Mouse (Mus musculus) ovary, adult 10 weeks (tissue): ENCODE results near the gene Pycr2. TPM values are rescaled to one million over a fixed set of nuclear protein-coding genes. Genes with fewer than 3 reads are reported as not detected.

Source experiments
- polyA plus RNA-seq: library from polyadenylated mRNA; stranded (reverse); fragments of 350-450 nt; fragmentation: Illumina TruSeq; extraction: RNeasy Lipid Tissue Mini Kit (QIAGEN cat#74804); gene quantifications from one replicate; pipeline ENCODE4 v1.2.3, GENCODE M21; 2014

Gene Pycr2
- polyA plus RNA-seq = 0.71 TPM

DNA sequence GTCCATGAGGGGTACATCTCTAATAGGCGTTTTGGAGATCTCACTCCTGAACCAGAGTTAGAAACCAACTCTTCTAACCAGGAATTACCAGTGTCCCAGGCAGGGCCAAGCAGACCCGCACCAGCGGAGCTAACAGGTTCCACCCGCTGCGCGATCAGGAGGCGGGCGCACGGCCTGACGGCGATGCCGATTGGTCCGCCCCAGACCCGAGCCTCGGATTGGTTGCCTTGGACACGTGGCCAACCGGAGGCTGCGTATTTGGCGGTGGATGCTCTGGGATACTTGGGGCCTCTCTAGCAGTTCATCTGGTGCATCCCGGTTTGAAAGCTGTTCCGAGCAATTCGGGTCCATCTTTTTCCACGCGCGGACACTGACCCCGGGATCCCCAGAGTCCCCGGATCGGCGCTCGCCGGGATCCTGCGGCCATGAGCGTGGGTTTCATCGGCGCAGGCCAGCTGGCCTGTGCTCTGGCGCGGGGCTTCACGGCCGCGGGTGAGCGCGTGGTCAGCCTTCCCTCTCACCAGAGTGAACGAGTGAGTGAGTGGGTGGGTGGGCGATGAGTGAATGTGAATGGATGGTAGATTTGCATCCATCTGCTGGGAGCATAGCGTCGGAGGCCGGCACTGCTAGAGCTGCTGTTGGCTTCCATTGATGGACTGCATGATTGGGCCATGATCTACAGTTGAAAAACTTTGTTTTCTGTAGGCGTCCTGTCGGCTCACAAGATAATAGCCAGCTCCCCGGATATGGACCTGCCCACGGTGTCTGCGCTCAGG, at the start of gene Pycr2:
Gene Pycr2, plus strand, starts transcription at position 255 of the 776 bp plus-strand sequence.

DNA sequence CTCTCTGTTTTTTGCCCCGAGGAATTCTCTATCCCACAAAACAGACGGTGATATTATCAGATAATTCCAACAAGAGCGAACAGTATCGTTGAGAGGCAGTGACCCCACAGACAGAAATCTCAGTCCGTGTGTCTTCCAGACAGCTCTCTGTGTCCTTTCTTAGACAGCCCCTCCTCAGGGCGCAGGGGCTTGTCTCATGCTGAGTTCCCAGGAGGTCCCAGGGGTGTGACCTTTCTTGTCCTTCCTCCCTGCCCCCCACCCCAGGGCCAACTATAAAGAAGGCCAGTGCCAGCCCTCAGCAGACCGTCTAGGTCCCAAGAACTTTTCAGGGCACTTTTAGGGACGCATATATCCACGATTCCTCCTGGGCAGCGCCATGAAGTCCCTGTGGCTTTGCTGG, 11.3 kb upstream of the Pycr2 start, which contains the start of gene Lefty2:
Gene Lefty2, plus strand, starts transcription at position 301 of the 400 bp plus-strand sequence.

DNA sequence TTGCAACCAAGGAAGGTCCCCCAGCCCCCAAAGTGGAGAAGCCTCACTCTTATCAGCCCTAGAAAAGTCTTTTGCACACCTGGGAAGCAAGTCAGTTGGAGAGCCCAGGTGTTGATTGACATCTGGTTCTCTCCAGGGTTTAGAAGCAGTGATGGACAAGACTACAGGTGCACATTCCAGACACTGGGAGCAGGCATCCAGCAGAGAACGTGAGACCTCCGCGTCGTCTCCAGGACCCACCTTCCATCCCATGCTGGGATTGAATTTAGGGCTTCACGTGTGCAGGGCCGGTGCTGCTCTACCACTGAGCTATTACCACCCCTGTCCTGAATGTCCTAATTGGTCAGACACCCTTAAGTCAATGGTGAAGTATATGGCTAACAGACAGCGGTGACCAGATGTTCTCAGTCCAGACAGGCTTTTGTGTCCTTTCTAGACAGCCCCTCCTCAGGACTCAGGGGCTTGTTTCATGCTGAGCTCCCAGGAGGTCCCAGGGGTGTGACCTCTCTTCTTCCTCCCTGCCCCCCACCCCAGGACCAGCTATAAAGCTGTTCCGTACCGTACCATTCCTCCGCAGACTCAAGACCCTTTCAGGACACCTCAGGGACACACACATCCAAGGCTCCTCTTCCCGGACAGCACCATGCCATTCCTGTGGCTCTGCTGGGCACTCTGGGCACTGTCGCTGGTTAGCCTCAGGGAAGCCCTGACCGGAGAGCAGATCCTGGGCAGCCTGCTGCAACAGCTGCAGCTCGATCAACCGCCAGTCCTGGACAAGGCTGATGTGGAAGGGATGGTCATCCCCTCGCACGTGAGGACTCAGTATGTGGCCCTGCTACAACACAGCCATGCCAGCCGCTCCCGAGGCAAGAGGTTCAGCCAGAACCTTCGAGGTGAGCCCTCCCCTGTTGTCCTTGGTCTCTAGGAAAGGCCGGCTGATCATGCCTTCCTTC, 30.6 kb downstream of the Pycr2 start, which contains the start of gene Lefty1:
Gene Lefty1, plus strand, starts transcription at position 556 of the 953 bp plus-strand sequence.

DNA sequence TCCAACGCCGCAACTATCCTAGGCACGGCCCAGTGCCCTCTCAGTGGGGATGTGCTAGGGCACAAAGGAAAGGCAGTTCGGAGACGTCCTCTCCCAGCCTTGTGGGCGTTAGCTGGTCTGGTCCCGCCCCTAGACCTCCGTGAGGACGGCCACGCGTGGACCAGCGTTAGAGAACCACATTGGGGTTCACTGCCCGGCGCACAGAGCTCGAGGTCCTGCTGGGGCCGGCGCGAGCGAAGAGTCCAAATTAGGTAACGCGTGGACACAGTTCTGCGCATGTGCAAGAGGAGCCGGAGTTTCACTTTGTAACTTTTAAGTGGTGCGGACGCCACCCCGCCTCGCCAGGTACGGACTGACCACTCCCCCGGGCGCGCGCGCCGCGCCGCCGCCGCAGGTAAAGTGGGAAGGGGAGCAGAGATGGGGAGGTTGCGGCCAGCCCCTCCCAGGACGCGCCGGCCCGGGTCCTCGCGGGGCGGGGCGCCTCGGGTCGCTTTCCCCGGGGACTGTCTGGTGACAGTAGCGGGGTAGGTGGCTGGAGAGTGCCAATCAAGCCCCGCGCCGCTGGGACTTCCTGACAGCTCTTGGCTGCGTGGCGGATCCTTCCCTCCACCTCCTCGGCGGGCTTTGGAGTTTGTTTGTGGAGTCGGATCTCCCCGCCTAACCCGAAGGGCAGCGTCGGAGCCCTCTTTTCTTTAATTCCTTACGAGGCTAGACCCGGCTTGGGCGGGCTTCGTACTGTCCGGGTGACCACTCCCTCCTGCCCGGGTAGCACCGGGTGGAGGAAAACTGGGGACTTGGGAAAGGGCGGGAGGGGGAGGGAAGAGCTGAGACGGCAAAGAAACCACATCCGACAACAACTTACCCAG, 38.3 kb downstream of the Pycr2 start, which contains the start of gene Tmem63a:
Gene Tmem63a, plus strand, starts transcription at position 179 of the 866 bp plus-strand sequence.

Other genes starting within 250 kb of the Pycr2 start
- not detected for gene Mixl1, start 207.3 kb upstream of the Pycr2 start, polyA plus RNA-seq
- gene Acbd3, start 178.2 kb upstream of the Pycr2 start, polyA plus RNA-seq = 86.2 TPM
- gene H3f3a, start 90.3 kb upstream of the Pycr2 start, polyA plus RNA-seq = 2,896 TPM
- gene Sde2, start 53.2 kb upstream of the Pycr2 start, polyA plus RNA-seq = 39.5 TPM
- 0.54 TPM for gene Lefty2, start 11.2 kb upstream of the Pycr2 start, polyA plus RNA-seq
- gene Lefty1, start 30.7 kb downstream of the Pycr2 start, polyA plus RNA-seq = 0.29 TPM
- 2.7 TPM for gene Tmem63a, start 38.1 kb downstream of the Pycr2 start, polyA plus RNA-seq
- gene Ephx1, start 116.6 kb downstream of the Pycr2 start, polyA plus RNA-seq = 93.1 TPM
- gene 9130409I23Rik, start 146.9 kb downstream of the Pycr2 start, polyA plus RNA-seq = 3.3 TPM
- gene Nvl, start 239.9 kb downstream of the Pycr2 start, polyA plus RNA-seq = 36.6 TPM
- gene Cnih4, start 240.4 kb downstream of the Pycr2 start, polyA plus RNA-seq = 290 TPM